Mouse (Mus musculus) spleen, postnatal 4 days (tissue): ENCODE measurements around the gene Pcp4.
"Not testable (repeated sequence)": the region's sequence is repeated elsewhere in the genome, so short reads cannot be mapped to it uniquely, and the experiment has no call there.

Source experiments
- DNase-seq, 2 experiments: peaks; one replicate each; pipeline ENCODE4 v3.0.0; 2022; ENCODE audit warnings: low spot score in 2 of 2

Gene Pcp4

DNA sequence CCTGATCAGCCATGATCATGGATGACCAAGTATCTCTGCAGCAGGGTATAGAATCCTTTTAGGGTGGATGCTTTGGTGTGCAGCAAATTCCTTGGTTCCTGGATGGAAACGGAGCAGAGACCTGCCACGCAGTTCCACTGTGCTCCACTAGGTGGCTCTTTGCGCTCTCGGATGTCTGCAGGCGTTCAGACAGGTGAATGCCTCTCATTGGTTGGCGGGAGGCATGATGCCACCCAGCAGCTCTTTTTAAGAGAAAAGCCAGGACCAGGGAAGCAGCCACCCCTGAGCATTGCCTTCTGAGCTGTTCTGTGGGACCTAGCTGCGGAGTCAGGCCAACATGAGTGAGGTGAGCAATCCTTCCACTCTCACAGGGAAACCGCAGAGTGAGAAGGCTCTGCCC is at the start of gene Pcp4:
Gene Pcp4 (plus strand): TSS at position 162 of the 400 bp plus-strand sequence.
- DNase-seq: peak; percentile 59 to 82

DNA sequence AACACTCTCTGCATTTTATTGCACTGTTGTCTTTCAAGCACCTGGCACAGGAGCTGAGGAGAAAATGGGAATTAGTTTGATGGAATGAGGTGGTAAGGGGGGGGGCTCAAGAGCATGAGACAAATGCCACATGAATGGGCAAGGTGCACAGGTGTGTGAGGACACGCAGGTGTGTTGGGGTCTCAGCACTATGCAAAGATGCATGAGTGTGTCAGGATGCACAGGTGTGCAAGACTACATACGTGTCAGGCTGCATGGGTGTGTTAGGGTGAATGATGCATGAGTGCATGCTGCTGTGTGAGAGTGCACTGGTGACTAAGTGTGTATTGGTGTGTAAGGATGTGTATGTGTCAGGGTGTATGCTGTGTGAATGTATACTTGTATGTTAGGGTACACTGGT is 42.4 kb upstream of the Pcp4 start:
- peak in 1 of 2 experiments; percentile 53 for DNase-seq

DNA sequence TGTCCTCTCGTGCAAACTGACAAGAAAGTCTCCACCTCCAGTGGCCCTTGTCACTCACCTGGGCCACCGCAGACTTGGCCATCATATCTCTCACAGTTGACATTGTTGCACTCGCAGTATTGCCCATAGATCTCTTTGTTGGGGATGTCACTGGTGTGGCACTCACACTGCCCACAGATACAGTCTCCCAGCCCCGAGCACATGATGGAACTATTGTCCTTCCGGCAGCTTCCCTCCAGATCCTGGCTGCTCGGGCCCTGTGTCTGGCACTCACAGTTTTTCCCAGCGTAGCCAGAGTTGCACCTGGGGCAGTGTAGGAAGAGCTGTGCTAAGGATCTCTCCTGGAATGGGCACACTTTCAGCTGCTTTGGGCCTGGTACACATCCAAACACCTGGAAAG is 40.7 kb upstream of the Pcp4 start:
- DNase-seq: peak in 1 of 2 experiments; percentile 44

DNA sequence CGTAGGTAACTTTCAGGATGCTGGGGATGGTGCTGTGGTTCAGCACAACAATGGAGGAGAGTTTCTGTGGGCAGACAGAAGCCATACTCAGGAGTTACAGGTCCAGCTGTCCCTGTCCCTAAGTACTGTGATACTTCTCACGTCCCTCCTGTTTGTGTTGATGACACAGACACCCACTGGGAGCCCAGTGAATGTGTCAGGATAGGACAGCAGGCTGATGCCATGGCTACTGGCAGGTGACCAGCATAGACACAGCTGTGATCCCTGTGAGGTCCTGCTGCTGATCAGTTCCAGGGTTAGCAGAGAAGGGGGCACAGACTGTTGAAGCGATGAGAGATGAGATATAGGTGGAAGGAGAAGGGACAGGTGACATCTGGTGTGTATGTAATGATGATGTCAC is 38.4 kb upstream of the Pcp4 start:
- DNase-seq: peak in 1 of 2 experiments; percentile 48

DNA sequence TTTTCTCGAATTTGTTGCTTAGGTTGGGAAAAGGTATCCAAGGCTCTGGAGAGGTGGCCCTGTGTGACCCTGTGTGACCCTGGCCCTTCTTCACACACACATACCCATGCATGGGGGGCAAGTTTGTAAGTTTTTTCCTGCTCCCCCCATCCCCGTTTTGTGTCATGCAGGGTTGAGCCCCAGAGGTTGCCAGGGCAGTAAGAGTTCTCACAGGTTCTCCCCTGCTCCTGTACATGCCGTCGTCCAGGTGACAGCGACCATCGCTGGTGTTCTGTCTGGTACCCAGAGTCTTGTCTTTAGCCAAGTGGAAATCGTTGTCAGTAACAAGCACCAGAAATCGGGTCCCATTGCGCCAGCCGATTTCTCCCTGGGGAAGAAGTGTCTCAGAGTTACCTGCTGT is 34.1 kb upstream of the Pcp4 start:
- peak in 1 of 2 experiments; percentile 51 for DNase-seq

DNA sequence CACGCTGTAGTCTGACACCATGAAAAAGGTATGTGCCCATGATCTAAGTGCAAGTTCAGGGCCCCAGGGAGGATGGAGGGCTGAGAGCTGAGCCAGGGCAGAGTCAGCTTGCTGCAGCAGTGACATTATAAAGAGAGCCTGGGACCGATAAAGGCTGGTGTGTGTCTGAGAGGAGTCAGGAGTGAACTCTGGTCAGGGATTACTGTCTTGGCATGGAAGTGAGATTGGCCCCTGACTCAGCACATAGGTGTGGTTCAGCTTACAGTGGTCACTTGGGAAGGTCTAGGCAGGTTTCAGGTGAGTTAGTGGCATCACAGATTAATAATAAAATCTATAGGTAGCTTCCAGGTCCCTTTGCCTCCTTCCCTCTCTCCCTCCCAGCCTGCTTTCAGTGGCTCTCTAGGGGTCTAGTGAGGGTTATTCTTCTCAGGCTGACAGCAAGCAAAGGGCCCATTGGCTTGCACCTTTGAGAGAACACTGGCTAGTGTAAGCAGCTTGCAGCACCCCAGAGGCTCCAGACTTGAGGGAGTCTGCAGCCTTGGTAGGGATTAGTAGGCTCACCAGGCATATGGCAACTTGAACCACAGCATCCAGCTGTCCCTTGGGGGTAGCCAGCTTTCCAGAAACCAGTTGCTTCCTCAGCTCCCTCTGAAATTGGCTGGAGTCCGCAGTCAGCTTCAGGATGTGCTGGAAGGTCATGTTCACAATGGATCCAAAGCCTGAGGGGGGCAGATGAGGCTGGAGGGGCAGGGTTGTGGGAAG is 33.2 kb upstream of the Pcp4 start:
- peak in 1 of 2 experiments; percentile 55 for DNase-seq

DNA sequence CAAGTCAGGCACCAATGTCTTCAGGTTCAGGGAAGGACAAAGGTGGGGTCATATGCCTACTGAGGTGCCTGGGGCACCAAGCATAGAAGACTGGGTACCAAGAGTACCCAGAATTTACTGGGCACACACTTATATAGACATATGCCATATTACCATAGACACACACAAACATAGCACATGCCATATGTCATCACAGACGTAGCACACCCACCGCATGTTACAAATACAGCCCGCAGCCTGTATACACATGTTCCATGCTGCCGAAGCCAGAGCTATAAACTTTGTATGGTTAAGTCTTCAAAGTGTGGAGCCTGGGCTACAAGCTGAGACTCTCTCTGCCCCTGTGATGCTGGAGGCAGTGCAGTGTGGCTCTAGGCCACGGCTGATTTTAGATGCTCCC is 28.5 kb upstream of the Pcp4 start:
- DNase-seq: no peak

DNA sequence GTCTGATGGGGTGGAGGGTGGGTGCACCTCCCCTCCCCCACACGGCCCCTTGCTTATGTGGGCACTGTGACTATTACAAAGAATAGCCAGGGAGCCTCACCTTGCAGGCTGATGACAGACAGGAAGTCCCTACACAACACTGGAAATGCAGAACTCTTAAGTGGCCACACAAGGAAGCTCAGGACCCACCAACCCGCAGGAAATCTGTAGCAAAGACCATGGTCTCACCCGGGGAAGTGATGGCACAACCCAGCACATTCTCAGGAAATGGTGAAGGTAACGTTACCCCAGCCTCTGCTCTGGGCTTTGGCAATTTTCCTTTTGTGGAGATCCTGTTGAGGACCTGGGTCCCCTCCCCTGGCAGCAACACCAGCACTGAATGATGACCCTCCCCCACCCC is 27.7 kb upstream of the Pcp4 start:
- peak in 1 of 2 experiments; percentile 26 for DNase-seq

DNA sequence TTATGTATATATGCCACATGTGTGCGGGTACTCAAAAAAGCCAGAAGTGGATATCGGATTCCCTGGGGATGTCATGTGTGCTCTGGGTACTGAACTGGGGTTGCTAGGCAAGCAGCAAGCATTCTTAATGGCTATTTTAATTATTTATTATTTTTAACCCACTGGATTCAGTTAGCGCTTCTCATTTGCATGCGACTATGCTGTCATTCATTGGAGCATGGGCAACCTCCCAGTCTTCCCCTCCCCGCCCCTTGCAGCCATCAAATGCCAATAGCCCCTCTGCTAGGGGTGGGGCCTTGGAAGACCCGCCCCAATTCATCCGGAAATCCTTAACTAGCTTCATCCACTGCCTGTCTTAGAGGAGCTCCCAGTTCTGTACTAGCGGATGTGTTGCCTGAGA is 26.5 kb upstream of the Pcp4 start:
- no peak for DNase-seq

DNA sequence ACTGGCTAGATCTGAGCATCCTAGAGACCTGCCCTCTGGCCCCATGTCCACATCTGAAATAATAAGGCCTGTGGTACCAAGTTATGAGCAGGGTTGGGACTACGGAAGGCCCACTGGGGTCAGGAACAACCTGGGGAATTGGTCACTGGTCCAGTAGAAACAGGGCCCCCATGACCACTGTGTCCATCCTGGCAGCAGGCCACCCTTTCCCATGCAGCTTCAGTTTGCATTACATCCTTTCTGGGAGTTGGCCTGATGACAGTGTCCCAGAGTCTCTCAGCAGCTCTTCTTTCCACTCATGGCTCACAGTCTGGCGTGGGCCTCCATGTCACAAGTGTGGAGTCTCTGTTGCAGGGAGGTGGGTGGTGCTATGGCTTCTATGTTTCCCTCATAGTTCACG is 25.6 kb upstream of the Pcp4 start:
- no peak for DNase-seq

DNA sequence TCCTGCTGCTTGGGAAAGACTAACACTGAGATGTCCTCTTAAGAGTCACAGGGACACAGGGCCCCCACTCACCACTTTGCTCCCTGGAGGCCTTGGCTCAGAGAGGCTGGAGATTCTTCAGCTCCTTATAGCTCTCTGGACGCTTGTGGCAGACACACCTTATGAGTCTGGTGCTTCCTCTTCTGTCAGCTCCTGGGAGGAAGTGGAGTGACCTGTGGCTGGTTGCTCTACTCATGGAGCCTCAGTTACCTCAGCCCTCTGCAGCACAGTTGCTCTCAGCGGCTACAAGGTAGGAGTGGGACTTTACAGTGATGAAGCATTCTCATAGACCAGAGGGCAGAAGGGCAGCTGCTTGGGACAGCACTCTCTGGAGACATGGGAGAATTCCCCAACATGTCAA is 23.9 kb upstream of the Pcp4 start, which contains the start of gene Itgb2l:
Gene Itgb2l (minus strand): TSS at position 152 of the 400 bp plus-strand sequence.
- peak in 1 of 2 experiments; percentile 13 for DNase-seq

DNA sequence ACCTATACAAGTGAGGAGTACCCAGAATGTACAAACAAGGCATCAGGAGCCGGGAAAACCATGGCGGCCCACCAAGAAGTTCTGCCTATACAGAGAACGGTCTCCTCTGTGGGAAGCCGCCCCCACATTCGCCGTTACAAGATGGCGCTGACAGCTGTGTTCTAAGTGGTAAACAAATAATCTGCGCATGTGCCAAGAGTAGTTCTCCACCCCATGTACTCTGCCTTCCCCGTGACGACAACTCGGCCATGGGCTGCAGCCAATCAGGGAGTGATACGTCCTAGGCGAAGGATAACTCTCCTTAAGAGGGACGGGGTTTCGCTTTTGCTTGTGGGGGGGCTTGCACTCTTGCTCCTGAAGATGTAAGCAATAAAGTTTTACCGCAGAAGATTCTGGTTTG is 16.5 kb upstream of the Pcp4 start:
- not testable (repeated sequence) for DNase-seq

DNA sequence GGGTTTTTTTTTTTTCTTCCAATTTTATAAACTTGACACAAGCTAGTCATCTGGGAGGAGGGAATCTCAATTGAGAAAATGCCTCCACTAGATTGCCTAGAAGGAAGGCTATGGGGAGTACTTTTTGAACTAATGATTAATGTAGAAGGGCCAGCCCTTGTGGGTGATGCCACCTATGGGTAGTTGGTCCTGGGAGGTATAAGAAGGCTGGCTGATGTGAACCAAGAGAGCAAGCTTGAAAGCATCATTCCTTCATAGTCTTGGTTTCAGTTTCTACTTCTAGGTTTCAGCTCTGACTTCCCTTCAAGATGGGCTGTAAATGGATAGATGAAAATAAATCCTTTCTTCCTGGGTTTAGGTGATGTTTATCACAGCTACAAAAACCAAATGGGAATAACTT is 13.3 kb upstream of the Pcp4 start:
- DNase-seq: no peak

DNA sequence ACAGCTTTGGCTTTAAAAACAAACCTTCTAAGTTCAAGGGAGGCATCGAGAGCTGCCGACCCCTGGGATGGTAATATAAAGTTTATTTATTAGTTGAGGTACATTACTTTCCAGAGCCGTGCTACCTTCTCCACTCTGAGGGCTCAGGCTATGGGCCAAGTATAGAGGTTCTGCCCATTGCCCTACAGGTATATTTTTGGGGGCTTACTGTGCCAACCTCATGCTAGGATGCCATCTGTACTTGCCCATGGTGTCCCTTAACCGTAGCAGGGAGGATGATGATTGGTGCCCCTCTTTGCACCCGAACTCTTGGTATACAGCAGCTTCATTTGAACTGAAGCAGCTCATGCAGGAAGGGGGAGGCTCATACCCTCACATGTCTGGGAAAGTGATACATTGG is 9.8 kb upstream of the Pcp4 start:
- DNase-seq: no peak

DNA sequence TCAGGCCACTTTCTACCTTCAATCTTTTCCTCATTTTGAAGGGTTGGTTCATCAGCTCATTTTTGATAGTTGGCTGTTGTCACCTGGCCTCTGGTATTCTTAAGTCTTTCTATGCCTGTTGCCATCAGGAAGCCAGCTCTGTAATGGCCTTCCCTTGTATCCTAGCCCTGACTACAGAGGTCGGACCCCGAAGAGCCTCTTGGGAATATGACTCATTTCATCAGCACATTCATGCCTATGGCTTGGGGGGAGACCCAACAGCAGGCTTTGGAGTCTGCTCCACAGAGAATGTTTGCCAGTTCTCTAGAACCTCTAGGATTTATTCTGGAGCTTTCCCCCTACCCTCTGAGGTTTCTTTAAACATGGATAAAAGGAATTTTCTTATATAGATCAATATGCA is 8.1 kb upstream of the Pcp4 start:
- no peak for DNase-seq

DNA sequence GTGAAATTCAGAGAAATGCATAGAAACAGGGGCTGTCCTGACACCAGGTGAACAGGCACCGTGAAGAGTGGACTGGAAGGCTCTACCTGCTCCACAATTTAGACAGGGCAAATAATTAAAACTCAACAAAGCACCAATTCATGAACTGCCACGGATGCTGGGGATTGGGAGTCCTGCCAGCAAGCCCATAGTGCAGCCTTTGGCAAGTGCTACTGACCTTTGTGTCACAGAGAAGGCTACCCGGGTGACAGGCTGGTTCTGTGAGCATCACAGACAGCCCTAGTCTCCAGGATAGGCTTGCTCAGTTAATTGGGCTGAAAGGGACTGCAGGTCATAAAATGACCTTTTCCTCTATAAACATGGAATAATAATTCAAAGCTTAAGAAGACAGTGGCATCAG is 6.6 kb upstream of the Pcp4 start:
- no peak for DNase-seq

DNA sequence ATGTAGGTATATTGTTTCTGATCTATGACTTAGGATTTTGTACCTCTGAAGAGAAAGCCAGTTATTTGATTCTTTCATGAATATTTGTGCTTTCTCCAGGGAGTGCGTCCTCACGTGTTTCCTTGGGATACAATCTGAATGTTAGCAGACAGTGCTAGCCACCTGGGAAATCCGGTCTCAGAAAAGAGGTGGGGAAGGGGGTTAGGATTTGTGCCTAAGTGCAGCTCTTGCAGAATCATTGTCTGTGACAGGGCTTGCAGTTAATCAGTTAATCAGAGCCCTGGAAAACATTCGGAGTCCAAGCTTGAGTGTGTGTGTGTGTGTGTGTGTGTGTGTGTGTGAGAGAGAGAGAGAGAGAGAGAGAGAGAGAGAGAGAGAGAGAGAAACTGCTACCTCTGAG is 605 bp downstream of the Pcp4 start:
- DNase-seq: no peak

DNA sequence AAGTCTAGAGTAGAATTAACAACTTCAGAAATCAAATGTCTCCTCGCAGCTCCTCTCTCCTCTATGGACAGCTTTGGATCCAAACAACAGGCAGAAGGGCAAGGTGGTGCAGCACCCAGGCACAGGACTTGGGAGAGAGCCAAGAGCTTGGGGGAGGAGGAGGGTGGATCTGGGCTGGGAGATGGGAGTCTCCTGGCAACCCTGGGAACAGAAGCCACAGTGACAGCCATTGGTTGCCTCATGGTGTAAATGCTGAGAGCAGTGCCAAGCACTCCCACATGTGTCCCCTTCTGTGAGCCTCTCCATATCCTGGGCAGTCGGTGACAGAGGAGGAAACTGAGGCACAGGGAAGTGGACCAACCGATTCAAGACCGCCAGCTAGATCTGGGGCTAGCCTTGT is 1.3 kb downstream of the Pcp4 start:
- no peak for DNase-seq

DNA sequence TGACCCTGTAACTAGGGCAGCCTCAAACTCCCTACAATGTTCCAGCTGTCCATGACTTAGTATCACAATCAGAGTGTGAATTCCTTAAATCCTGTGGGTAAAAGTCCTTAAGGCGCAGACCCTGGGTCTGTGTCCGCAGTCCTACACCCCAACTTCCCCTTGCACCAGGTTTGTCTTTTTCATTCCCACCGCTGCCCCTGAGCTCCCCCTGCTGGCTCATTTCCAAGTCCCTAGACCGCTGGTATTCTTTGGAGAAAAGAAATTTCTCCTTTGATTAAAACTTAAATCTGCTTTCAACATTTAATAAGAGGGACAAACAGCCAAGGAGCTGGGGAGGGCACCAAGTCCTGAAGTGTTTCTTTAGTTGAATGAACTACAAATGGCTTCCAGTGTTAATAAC is 2.2 kb downstream of the Pcp4 start:
- DNase-seq: peak; percentile 37 to 80

DNA sequence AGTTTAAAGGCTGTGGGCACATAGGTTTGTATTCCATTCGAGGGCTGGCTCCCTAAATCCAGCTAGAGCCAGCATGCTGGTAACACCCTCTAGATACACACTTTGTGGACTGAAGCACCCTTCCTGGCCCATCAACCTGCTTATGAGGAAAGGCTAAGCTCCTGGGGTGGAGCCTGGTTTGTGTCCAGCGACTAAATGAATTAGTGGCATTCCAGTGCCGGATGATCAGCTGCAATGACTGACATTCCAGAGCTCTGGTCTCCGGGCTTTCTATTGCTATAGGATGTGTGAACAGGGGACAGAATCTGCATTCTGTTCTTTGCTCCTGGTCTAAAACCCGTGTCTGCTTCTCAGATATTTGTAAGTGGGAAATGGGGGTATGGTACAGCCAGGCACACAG is 5.0 kb downstream of the Pcp4 start:
- no peak for DNase-seq

DNA sequence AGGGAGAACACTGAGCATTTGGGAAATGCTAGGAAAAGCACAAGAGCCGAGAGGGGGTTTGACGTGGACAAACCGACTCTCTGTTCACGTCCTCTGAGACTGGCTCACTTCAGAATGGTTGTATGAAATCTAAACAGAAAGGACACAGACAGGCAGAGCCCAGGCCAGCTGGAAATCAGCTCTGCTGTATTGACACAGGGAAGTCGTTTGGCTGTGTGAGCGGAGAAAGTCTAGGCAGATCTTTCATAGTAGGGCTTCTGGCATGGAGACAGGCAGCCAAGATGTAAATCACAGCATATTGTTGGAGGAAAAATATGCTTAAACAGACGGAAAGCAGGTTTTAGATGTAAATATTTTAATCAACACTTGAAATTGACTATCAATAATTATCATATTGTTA is 5.4 kb downstream of the Pcp4 start:
- DNase-seq: no peak

DNA sequence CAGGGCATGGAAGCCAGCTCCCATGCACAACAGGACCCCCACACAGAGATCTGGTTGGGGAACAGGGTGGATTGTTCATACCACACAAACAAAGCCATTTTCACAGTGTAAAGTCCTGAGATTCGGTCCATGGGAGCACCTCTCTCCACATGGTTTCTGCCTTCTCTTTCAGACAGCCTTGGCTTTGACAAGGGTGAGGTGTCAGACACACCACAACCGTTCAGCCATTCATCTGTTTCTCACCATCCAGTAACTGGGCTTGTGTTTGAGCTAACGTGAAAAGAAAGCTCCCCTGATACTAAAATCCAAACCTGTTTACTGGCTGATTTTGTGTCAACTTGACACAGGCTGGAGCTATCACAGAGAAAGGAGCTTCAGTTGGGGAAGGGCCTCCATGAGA is 6.8 kb downstream of the Pcp4 start:
- DNase-seq: no peak

DNA sequence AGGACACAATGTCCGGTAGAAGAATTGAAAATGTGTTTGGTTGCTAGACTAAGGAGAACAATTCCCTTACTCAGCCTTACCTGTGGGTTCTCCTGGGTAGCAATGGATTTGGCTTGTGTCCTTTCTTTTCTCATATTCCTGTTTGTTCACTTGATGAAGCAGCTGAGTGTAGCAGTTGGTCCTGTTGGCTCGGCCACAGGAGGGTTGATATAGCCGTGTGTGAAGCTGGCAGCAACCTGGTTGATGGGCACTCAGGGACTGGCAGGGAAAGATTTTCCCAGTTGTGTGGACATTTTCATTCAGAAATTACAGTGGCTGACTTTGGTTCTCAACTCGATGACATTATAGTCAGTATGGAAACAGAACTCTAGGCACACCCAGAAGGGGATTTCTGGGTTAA is 14.4 kb downstream of the Pcp4 start:
- DNase-seq: no peak
